Mouse (Mus musculus): ENCODE data around the gene Wnt7a.

The Wnt7a gene

DNA sequence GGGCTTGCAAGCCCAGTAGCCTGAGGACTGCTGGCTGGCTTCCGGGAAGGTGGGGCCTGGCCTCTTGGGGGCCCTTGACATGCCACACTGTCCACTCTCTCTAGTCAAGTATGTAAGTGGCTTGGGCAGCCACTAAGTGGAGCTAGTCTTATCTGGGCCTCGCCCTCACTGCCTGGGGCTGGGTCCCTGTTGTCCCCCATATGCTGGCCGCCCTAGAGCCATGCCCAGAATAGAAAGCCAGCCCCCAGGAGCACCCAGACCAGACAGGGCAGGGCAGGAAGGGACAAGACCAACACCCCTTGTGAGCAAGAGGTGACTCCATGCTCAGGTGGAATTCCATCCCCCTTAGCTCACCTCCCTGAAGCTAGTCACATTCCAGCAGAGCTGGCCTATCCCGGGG lies 22.0 kb downstream of the Wnt7a start:
- DNase-seq (ENCODE audit: low read depth in 1 of 2, low spot score in 2 of 2), result no peak

DNA sequence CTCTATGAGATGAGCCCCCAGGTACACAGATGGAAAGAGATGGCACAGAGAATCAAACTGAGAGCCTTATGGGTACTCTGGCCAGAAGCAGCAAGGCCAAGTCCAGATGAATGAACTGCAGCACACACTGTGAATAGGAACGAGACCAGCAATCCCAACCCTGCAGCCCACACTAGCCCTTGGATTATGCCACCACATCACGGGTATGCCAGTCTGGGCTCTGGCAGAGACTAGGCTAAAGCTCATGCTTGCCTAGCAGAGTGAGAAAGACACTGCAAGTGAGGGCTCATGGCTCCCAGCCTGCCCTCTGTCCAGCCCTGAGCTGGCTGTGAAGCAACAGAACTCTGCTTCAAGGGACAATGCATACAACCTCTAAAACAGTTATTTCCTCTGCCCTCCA lies 26.7 kb downstream of the Wnt7a start:
- no peak for DNase-seq (ENCODE audit: low read depth in 1 of 2, low spot score in 2 of 2)

DNA sequence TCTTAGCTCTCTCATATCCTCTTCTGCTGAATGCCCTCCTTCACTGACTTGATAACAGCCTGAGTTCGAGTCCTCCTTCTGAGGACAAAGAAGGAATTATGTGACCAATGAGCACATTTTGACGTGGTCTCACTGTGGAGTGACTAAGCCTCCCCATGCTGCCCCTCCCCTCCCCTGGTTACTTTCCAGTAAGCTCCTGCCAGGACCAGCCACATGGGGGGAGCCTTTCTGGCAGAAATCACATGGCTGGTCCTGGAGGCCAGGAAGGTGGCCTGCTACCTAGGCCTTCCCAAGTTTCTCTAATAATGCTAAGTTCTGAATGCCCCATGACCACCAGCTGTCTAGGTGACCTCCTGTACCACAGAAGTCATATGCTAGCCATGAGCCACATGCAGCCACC lies 27.3 kb downstream of the Wnt7a start:
- no peak for DNase-seq (ENCODE audit: low read depth in 1 of 2, low spot score in 2 of 2)

DNA sequence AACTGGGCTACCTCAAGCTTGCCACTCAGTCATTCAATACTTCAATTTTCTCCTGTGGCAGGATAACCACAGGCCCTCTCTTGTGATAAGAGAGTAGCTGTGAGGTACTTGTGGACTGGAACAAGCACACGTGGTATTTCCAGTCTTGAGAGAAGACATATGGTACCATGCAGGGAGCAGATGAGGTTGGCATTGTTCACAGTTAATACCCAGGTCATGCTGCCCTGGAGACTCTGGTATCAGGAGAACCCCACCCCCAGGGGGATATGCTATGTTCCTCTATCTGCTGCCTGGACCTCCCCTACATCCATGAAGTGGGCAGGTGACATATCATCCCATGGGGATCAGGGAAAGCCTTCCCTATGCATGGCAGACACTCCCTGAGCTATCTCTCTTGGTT lies 27.9 kb downstream of the Wnt7a start:
- no peak for DNase-seq (ENCODE audit: low read depth in 1 of 2, low spot score in 2 of 2)

DNA sequence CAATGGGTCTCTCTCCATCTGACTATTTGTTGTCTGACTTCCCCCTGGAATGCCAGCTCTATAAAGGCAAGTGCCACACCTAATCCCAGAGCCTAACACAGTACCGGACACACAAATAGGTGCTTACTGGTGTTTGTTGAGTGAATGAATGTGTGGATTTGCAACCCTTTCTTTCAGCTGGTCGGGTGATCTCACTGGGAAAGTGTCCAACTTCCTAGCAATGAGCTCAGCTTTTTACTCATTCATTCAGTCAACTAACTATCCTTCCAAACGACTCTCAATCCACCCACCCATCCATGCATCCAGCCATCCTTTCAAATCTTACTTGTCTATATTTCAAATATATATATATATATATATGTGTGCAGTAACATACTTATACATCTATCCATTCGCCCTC lies 31.3 kb downstream of the Wnt7a start:
- DNase-seq (ENCODE audit: low read depth in 1 of 2, low spot score in 2 of 2), result no peak

DNA sequence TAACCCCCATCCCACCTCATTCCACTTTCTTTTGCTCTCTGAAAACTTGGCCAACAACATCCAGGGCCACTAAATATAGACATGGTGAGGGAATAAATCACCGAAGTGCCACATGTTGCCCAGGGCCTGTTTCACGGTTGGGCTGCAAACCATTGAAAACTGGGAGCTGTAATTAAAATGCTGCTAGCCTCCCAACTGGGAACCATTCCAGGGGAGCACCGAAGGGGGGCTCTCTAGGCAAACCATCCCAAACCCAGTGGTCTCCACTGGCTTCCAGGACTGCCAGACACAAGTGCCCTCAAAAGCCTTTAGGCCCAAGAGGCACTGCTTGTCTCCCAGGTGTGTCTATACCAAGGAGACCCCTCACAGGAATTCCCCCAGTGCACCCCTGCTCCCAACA lies 31.9 kb downstream of the Wnt7a start:
- no peak for DNase-seq (ENCODE audit: low read depth in 1 of 2, low spot score in 2 of 2)

DNA sequence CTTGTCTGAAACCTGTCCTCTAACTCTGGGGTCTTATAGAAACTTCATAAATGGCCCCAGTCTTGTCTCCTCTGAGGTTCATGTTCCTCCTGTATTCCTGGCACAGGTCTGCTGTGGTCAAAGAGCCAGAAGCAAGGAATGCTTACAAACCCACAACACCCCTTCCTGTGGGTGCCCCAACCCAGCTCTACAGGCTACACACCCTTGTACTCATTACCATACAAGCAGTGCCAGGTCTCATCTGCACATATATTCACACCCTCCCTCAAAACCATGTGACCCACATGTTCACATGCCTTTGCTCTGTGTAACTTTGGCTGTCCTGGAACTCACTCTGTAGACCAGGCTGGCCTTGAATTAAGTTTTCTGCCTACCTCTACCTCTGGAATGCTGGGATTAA lies 38.2 kb downstream of the Wnt7a start:
- DNase-seq (ENCODE audit: low read depth in 1 of 2, low spot score in 2 of 2), result no peak

DNA sequence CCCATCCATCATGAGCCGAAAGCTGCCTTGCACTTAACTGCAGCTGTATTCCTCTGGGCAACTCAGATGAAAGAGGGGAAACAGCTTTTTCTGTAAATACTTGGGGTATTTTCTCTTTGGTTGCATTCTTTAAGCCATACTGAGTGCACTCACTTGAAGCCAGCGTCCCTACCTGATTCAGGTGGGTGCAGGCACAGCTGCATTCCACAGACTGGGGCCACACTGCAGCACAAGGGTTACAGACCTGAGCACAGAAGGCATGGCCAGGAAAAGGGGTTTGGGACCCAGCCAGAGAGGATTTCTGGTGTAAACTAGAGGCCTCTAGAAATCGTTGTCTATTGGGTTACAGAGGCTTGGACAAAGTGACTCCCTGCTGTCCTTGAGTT lies 38.6 kb downstream of the Wnt7a start:
- DNase-seq (ENCODE audit: low read depth in 1 of 2, low spot score in 2 of 2), result no peak

DNA sequence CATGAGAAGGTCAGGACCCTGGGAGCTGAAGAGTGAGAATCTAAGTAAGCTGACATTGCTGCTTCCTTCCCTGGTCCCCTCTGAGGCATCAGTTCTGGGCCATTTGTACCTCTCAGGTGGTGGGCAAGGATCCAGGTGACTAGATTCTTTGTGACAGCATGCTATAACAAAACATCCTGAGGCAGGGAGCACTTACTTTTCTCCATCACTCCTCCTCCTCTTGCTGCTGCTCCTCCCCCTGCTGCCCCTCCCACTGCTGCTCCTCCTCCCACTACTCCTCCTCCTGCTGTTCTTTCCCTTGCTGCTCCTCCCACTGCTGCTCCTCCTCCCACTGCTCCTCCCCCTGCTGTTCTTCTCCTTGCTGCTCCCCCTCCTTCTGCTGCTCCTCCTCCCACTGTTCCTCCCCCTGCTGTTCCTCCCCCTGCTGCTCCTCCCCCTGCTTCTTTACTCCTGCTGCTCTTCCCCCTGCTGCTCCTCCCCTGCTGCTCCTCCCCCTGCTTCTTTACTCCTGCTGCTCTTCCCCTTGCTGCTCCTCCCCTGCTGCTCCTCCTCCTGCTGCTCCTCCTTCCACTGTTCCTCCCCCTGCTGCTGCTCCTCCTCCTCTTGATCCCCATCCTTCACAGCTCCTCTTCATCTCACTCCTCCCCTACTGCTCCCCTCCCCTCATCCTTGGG lies 39.1 kb downstream of the Wnt7a start:
- no peak for DNase-seq (ENCODE audit: low read depth in 1 of 2, low spot score in 2 of 2)

DNA sequence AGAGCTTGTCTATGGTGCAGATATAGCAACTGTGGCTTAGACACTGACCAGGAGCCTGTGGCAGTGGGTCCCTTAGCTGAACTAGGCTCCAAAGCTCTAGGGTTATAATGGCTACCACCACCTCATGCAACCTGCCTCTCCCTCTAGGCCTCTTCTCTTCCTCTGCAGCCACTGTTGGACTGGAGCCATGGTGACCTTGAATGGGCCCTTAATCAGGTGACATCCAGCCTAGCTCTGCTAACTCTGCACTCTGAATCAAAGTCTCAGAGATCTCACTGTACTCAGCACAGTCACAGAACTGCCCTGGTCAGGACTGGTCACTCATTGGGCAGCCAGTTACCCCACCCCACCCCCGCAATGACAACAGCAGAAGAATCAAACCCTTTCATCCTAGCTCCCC lies 44.4 kb downstream of the Wnt7a start:
- DNase-seq (ENCODE audit: low read depth in 1 of 2, low spot score in 2 of 2), result no peak

DNA sequence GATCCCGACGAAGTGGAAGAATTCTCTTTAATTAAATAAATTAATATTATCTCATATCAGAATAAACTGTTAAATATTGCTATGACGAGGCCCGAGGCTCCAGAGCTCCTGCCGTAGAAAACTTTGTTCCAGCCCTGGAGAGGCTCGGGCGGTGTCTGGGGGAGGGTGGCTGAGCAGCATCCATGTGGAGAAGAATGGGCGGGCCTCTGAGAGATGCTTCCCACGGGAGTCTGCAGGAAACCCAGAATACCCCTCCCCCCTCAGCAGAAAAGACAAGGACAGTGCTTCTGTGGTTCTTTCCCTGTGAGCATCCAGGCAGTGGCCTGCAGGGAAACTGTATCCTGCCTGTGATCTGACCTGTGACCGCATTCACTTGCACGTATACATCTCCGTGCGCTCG lies 45.7 kb downstream of the Wnt7a start:
- DNase-seq (ENCODE audit: low read depth in 1 of 2, low spot score in 2 of 2), result no peak

DNA sequence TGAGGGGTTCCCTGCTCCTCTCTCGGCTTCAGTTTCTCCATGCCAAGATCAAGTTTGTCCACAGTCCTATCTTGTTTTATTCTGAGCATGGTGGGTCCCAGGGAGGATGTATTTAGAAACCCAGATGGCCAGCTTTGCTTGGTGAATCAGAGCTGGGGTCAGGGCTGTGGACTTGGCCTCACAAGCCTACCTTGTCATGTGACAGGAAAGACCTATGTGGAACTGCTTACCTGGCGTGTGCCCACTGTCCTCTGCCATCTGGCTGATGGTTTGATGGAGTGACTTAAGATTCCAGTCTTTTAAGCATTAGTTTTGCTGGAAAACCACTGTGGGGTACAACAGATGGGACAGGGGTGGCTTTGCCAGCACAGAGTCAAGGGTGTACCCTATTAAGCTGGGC lies 48.4 kb downstream of the Wnt7a start:
- DNase-seq (ENCODE audit: low read depth in 1 of 2, low spot score in 2 of 2), result no peak

DNA sequence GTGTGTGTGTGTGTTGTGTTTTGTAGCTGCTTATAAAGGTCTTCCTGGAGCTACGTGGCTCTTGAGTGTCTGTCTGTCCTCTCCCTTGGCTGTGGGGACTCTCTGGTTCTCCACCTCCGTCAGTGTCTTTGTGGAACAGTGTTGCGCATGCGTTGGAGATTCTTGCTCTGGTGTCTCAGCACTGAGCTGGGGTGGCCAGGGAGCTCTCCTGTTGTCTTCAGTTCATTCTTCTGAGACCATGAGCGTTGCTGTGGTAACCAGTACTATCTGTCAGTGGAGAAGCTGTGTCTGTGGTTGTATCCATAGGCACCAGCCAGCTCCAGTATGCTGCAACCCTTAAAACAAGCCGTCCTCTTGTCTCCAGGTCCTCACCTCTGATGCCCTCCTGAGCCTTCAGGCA lies 50.2 kb downstream of the Wnt7a start:
- no peak for DNase-seq (ENCODE audit: low read depth in 1 of 2, low spot score in 2 of 2)

DNA sequence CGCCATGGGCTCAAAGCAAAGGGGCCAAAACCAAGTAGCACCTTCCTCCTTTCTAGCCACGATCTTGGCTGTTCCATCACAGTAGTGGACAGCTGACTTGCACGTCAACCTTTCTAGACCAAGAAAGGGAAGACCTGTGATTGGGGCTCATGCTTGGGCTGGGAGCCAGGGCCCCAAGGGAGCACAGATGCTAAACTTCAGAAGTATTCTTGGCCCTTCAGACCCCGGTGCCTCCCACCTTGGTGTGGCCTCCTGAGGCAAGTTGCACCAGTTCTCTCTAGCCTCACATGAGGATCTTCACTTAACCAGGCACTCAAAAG lies 50.8 kb downstream of the Wnt7a start:
- no peak for DNase-seq (ENCODE audit: low read depth in 1 of 2, low spot score in 2 of 2)

DNA sequence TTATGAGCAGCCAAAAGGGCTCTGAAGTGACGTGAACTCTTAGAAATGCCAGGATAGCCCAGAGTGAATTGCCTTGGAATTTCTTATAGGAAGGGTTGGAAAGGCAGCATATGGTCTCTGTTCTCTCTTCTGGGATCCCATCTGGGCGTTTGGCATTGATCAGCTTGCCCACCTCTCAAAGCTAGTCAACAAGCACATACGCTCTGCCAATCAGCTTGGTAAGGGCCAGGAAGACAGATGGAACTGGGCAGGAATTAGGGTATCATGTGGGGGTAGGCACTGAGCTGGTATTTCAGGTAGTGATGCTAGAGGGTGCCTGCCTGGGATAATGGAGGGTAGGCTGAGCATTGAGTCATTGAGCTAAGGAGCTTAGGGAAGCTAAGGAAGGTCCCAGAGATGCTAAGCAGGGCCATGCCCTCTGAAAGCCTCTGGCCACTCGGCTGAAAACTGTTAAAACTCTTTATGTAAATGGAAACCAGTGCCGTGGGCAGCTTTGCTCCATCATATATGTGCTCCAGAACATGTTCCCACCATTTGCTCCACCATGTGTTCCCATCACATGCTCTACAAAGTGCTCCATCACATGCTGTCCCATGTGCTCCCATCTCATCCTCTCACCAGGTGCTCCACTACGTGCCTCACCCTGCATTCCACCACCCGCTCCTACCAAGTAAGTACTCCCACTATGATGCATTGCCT lies 51.3 kb downstream of the Wnt7a start:
- no peak for DNase-seq (ENCODE audit: low read depth in 1 of 2, low spot score in 2 of 2)

DNA sequence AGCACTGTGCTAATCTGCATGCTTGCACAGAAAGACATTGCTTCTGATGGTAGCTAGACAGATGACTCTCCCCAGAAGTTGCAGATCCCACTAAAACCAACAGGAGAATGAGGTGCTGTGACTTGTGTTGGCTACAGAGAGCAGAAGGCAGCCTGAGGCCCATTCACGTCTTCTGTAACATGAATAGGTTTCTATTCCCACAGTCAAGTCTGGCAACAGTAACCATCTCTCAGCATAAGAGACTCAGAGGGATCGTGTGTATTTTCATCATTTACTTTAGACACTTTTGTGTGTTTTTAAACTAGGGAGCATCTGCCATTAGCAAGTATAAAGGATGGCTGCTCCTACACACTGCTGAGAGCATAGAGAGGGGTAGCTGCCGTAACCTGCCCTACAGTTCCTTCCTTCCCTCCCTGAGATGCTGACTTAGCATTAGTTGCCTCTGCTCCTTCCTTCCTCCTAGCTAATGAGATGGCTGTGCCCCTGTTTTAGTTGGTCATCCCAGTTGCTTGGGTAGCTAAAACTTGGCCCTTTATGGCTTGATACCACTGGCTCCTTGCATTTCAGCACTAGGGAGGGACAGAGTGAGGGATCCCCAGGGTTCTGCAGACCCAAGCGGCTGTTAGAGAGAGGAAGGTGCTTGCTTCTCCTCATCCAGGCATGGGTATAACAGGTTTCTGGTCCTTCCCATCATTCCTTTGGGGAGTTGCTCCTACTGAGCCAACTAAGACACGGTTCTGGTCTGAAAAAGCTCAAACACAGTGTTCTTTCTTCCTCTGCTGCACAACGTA lies 52.1 kb downstream of the Wnt7a start:
- no peak for DNase-seq (ENCODE audit: low read depth in 1 of 2, low spot score in 2 of 2)

DNA sequence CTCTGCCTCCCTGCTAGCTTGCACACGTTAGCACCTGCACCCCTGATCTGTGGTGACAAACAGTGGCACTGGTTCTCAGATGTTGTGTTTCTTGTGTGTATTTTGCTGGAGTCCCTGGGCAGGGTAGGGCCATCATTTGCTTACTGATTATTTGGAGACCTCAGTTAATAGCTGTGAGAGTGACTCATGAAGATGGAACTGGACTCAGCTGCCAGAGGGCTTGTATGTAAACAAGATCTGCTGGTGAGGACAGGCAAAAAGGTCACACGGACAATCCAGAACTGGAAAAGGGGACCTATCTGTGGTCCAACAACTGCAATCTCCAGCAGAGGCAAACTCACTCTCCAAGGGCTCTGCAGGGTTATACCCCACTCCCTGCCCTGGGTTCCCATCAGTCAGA lies 52.8 kb downstream of the Wnt7a start:
- DNase-seq (ENCODE audit: low read depth in 1 of 2, low spot score in 2 of 2), result no peak

DNA sequence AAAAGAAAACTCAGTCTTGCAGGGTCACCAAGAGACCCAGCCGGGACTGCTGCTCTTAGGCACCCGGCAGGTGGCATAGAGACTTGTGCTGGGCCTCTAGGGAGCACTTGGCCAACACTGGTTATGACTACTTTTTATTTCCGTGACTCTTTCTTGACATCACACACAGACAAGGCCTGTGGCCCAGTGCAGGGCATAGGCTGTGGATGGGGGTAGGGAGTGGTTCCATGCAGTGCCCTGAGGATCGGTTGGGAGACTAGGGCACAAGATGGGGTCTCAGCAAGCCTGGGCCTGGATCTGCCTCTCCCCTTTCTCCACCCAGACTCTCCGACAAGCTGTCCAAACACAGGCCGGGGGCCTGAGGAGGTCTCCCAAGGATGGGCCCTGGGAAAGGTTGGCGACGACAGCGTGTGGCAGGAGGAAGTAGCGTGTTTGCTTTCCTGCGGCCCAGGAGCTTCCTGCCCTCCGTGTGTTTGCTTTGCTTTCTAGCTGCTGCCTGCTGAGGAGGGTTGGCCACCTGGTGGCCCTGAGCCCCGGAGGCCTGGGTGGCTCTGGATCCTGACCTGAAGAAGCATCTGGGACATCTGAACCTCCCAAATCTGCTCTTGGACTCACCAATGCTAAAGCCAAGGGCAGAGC lies 53.8 kb downstream of the Wnt7a start:
- DNase-seq (ENCODE audit: low read depth in 1 of 2, low spot score in 2 of 2), result no peak

DNA sequence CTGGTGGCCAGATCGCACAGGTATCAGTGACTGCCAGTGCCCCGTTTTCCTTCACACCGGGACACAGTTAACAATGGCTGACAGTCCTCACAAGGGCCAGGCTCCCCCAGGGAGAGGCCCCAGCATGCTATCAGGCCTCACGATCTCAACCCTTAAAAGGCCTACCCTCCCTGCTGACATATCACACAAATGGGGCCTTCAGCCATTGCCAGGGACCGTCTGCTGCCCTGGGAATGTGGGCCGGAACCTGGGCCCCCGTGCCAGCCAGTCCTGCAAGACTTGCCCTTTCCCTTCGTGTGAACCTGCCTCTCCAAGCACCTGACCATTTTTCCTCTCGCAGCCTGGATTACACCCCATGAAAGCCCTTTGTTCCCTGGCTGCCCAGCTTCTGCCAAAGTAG lies 61.5 kb downstream of the Wnt7a start:
- no peak for DNase-seq (ENCODE audit: low read depth in 1 of 2, low spot score in 2 of 2)

DNA sequence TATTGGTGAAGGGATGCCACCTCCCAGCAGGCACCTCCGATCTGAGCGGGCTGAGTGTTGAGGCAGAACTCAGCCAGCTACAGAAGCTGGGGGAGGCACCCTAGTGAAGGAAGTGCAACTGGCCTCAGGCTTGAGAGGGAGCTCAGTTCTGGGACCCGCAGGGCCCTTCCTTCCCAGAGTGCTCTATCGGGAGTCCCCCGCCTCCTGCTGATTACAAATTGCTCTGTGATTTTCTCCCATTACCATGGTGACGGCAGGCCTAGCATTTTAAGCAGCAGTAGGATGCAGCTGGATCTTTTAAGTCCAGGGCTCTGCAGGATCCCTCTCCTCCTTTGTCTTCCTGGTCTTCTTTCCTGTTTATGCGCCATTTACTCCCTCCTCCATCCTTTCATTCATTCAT lies 63.4 kb downstream of the Wnt7a start:
- no peak for DNase-seq (ENCODE audit: low read depth in 1 of 2, low spot score in 2 of 2)

DNA sequence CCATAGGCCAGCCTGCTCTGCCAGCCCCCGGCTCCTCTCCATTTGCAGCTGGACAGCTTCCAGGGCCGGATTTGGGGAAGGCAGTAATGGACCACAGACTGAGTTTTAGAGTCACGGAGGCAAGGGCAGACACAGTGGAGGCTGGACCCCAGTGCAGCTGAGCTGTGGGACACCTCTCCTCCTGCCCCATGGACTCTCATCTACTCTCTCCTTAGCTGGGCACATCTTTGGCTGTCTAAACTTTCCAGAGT lies 64.3 kb downstream of the Wnt7a start:
- no peak for DNase-seq (ENCODE audit: low read depth in 1 of 2, low spot score in 2 of 2)

DNA sequence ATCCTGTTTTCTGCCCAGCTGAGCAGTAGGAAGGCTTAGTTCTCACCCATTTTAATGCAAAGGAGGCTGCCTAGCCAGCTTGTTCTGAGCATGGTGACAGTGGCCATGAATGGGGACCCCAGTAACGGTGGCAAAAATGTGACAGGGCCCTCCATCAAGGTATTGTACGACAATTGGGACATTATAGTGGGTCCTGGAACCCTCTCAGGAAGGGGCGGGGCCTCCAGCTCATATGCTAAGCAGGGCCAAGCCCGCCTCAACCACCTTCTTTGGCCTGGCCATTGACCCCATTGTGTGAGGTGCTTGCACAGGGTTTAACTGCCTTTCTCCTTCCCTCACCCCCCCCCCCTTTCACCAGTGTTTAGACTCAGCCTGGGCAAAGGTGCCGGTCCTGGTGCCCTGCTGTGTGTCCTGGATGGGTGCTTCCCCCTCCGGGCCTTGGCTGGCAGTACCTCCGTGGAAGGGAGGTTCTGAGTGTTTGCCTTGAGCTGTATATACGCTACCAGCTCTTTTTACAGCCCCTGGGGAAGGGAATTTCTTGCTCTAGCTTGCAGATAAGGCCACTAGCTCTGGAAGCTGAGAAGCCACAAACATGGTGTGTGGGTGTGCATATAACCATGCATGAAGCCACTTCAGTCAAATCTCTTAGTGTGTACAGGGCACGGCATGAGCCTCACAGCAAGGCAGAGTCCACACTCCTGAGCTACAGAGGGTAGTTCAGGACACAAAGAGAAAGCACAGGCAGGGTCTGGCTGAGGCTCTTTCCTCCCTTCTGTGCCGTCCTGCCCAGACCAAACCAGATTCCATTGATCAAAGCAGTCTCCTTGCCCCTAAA lies 64.9 kb downstream of the Wnt7a start:
- DNase-seq (ENCODE audit: low read depth in 1 of 2, low spot score in 2 of 2), result no peak

Data from monocyte, adult 2 months (primary cell).